Mouse (Mus musculus) lung, postnatal 10 days (tissue): ENCODE data around the gene Tekt4.

Experiments
- DNase-seq: peaks from one replicate; pipeline ENCODE4 v3.0.0; 2021

Tekt4 gene

GRCm38 (mm10) chr17:25433223-25433616 lies 21.2 kb upstream of the Tekt4 start:
- DNase-seq, result no peak

GRCm38 (mm10) chr17:25433617-25434606 lies 20.5 kb upstream of the Tekt4 start, which contains the start of gene Cacna1h:
TSS of gene Cacna1h (minus strand) at chr17:25433783.
- peak; percentile 66 for DNase-seq

DNA sequence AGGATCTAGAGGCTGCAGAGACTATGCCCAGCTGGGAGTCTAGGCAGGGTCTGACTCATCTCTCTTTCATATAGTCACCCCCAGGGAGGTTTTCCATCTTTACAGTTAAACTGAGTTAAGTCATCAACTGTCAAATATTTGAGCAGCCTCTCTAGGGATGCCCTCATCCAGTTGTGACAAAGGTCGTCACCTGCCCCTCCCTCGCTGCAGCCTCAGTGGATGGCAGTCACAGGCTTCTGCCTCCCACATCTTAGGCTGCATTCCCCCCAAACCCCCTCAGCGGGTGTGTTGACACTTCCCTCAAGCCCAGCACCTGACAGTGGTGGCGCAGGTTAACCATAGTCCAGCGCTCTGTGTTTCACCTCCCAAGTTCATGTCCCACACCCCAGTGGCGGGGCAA lies 13.0 kb upstream of the Tekt4 start:
- no peak for DNase-seq

DNA sequence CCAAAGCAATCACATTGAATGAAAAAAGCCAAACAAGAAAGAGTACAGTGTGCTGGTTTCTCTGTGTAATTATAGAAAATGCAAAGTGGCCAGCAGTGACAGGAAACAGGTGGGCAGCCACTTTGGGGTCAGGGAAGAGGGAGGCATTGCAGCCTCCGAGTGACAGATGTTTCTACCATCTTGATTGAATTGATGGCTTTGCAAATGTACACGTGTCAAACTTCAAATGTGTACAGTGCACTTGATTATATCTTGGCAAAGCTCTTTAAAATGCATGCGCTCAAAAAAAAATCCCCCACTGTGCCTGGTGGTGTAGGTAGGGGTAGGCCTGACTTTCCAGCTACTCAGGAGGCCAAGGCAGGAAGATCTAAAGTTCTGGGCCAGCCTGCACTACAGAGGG lies 11.5 kb upstream of the Tekt4 start:
- no peak for DNase-seq

DNA sequence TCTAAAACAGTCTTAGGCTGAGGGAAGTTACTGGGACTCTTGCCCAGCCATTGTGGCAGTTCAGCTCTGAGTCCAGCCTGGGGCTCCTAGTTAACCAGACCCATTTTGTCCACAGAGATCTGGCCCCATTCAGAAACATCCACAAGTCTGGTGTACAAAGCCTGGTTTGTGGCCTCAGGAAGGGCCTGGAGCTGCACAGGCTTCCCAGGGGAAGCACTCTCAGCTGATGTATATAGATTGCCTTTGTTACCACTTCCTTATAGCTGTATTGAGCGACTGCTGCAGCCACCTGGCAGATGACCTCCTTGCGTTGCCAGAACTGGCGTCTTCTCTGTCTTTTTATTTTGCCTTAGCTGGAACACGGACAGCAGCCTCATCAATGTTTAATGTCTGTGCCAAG lies 9.3 kb upstream of the Tekt4 start:
- DNase-seq, result no peak

GRCm38 (mm10) chr17:25445841-25446240 lies 8.6 kb upstream of the Tekt4 start:
- DNase-seq, result no peak

DNA sequence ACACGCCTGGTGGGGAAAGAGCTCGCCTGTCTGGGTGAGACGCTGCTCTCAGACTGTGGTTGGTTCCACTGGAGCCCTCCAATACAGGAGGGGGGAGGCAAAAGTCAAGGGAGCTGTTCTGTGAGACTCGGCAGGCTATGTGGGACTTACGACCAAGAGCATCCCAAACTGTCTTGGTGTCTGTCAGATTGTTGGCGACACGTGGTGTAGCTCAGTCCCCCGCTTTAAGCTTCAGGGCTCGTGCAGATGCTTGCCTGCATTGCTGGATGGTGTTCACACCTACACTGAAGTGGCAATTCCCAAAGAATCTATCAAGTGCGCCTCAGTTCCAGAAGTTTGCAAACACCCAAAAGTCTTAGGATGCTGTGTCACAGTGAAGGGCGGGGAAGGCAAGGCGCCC lies 6.5 kb upstream of the Tekt4 start:
- no peak for DNase-seq

GRCm38 (mm10) chr17:25450329-25450728 lies 4.1 kb upstream of the Tekt4 start:
- no peak for DNase-seq

- no peak for DNase-seq
Observed at GRCm38 (mm10) chr17:25452246-25452965, 2.0 kb upstream of the Tekt4 start.

DNA sequence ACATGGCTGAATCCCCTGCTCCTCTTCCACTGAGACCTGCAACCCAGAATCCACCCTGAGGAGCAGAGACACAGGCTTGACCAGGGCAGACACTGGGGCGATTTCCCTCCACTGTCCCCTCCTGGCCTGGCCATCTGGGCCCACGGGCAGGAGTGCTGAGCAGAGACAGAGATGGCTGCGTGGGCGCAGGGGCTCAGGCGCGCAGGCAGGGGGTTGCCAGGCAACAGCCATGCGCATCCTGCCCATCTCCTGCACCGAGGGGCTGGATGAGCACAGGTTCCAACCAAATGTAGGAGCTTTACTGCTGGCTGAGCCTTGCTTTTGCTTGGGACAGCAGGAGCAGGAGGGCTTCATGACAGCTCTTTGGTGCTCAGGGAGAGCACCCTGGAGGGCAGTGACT lies 2.1 kb downstream of the Tekt4 start:
- no peak for DNase-seq

- peak; percentile 19 for DNase-seq
Observed at GRCm38 (mm10) chr17:25462236-25462875, 7.9 kb downstream of the Tekt4 start.

GRCm38 (mm10) chr17:25463326-25463945 lies 9.0 kb downstream of the Tekt4 start:
- no peak for DNase-seq

GRCm38 (mm10) chr17:25464091-25464490 lies 9.7 kb downstream of the Tekt4 start:
- DNase-seq, result no peak

GRCm38 (mm10) chr17:25466257-25466656 lies 11.8 kb downstream of the Tekt4 start:
- no peak for DNase-seq

GRCm38 (mm10) chr17:25467781-25468180 lies 13.4 kb downstream of the Tekt4 start:
- no peak for DNase-seq

DNA sequence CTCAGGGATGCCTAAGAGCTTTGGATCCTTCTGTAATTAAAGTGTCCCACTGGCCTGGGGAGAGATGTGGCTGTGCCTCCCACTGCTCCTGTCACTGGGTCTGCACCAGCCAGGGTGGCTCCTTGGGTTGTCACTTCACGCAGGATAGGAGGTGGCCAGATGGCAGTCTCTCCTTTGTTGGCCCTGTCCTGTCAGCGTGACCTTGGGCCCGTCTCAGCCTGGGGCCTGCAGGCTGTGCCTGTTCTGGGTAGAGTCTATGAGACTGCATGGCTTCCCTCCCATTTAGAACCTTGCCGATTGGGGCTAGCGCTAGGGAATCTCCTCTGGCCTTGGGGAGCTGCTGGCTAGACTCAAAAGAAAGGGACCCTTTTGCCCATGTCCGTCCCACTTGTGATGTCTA lies 13.9 kb downstream of the Tekt4 start:
- DNase-seq, result no peak

- DNase-seq, result peak; percentile 72
Observed at GRCm38 (mm10) chr17:25469798-25470197, 15.4 kb downstream of the Tekt4 start.

GRCm38 (mm10) chr17:25471418-25471817 lies 17.0 kb downstream of the Tekt4 start:
- DNase-seq, result peak; percentile 55

- DNase-seq, result no peak
Observed at GRCm38 (mm10) chr17:25472044-25472443, 17.6 kb downstream of the Tekt4 start.

DNA sequence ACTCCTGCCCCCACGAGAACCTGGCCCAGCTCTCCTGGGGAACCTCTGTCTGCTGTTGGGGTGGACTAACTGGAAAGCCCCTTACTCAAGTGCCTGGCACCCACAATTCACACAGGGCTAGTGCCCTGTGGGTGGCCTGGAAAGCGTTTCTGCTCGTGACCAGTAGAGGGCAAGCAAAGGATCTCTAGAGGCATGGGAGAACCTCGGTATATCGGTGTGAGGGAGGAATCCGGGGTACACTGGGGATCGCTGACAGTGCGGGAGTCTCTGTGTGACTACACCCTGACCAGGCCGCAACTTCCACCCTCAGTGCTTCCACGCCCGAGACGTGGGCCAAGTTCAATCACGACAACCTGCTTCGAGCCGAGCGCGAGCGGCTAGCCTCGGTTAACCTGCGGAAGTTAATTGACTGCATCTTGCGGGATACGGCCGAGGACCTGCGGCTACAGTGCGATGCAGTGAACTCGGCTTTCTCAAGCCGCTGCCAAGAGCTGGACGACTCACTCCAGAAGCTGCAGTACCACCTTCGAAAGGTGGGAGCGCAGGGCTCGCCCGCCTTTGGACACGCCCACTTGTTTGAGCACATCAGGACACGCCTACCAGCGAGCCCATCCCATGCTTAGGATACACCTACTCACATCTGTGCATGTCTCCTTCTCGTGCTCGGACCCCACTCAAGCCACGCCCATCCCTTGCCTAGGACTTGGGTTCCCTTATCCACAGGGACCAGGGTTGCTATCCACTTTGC lies 20.1 kb downstream of the Tekt4 start:
- DNase-seq, result peak; percentile 82

- peak; percentile 68 for DNase-seq
Observed at GRCm38 (mm10) chr17:25475946-25476744, 21.7 kb downstream of the Tekt4 start.
